Mouse (Mus musculus): ENCODE measurements around the gene Akap5.

- no peak for TF ChIP-seq GATA1 (IDR thresholded peaks at IDR 0.05; ENCODE audit: low read length)
- no peak for TF ChIP-seq TAL1 (IDR thresholded peaks at IDR 0.05; ENCODE audit: low read length)
Observed at GRCm38 (mm10) chr12:76285418-76285817, 39.3 kb upstream of the Akap5 start.

Measured in erythroblast, embryonic 14.5 days (primary cell).